Comparison of ENCODE assay signal across 8 mouse cellular contexts in the genomic region with DNA sequence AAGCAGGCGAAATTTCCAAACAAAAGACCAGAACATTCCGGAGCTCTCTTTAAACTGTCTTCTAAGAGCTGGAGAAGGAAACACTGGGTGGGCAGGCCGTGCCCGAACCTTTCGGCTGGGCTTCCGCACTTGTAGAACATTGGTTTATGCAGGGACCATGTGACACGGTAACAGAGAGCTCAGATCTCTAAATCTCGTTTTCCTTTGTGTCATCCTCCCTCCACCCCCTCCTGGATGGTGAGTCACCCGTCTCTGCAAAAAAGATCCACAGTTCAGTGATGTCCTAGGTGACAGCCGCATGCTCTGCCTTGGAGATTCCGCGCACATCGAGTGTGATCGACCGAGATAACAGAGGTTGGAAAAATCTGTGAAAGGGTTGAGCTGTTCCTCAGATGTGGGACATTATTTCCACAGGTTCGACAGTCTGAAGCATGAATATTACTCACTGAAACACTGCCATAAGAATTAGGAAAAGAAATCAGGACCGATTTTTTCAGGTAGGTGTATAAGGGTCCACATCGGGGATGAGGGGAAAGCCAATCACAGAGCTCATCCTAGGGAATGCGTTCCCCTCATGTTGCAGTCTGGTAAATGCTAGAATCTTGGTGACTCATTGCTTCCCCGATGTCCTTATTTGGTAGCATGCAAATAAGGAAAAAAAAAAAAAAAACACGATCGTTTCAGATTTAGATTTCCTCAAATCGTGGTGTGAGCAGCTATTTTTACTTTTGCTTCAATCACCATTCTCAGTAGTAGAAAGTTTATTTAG.
DNase-seq lines count a peak whose midpoint lies in the region; ATAC-seq and TF ChIP-seq lines count a peak whose summit lies in the region.

No protein-coding gene starts in this region.

- 57% methylated on average over 23 of the region's 23 CpGs for WGBS in intestine, embryonic 15.5 days

- H3K36me3 ChIP-seq in intestine, embryonic 15.5 days: no peaks in the 10 kb centered on the region

- H3K4me1 ChIP-seq in intestine, embryonic 15.5 days (replicated peaks): peaks cover 9% of the 10 kb centered on the region

- peak; percentile 14; the same call in 1 of the 2 replicates for ATAC-seq in intestine, embryonic 15.5 days

- H3K27me3 ChIP-seq in intestine, embryonic 15.5 days (replicated peaks): no peaks in the 10 kb centered on the region

- H3K9me3 ChIP-seq in intestine, embryonic 15.5 days: no peaks in the 10 kb centered on the region

- DNase-seq in gastrocnemius, adult 2 months: peak; percentile 52
- no peak for DNase-seq in gastrocnemius, postnatal 4 days (ENCODE audit: low spot score in 2 of 2)
- DNase-seq in adrenal gland, adult 8-10 months: peak; percentile 89
- peak; percentile 38 to 53 for DNase-seq in frontal cortex, postnatal 25 days (ENCODE audit: low spot score in 2 of 2)
- DNase-seq in left cerebral cortex, postnatal 25 days (ENCODE audit: low spot score in 2 of 2): peak; percentile 71 to 95
- DNase-seq in naive thymus-derived CD4-positive, alpha-beta T cell, adult 2 months (ENCODE audit: low read depth): peak; percentile 89
- DNase-seq in urinary bladder, postnatal 36 days (ENCODE audit: low spot score in 2 of 2): peak; percentile 58 to 68

- H3K4me2 ChIP-seq in intestine, embryonic 15.5 days (replicated peaks): peak overlapping the region; percentile 45

- peak overlapping the region; percentile 75 for H3K27ac ChIP-seq in gastrocnemius, adult 2 months
- H3K27ac ChIP-seq in intestine, embryonic 15.5 days: no peak overlapping the region

- TF ChIP-seq CTCF in gastrocnemius, adult 2 months (IDR thresholded peaks at IDR 0.05): no peak

- H3K4me3 ChIP-seq in gastrocnemius, adult 2 months: peak overlapping the region; percentile 61
- 0 out of 2 replicates have a peak overlapping the region, but pooled peaks have one; percentile 6 for H3K4me3 ChIP-seq in intestine, embryonic 15.5 days (replicated peaks)

- intact Hi-C loops in gastrocnemius, adult 2 months (cut with DNase I): loop anchor here (2.0 to 5.0 kb wide), 4 partner anchors 96 to 356 kb away; no protein-coding TSS in a partner anchor
- intact Hi-C loops in left cerebral cortex, postnatal 25 days (cut with DNase I): loop anchor here (2.0 to 5.0 kb wide), 5 partner anchors 151 to 497 kb away; no protein-coding TSS in a partner anchor

- no peak overlapping the region for H3K9ac ChIP-seq in intestine, embryonic 15.5 days

Comparison
In these comparisons a context has a peak if more than half of its experiments do, and no peak if none do; other contexts are left out.
1. DNase-seq: peak in gastrocnemius, adult 2 months (single experiment), adrenal gland, adult 8-10 months (single experiment), frontal cortex, postnatal 25 days (2 of 2), left cerebral cortex, postnatal 25 days (2 of 2), naive thymus-derived CD4-positive, alpha-beta T cell, adult 2 months (single experiment) and urinary bladder, postnatal 36 days (2 of 2); none in gastrocnemius, postnatal 4 days (0 of 2).